Mouse (Mus musculus): ENCODE measurements around the gene Adpgk.
"Not testable (repeated sequence)": the region's sequence is repeated elsewhere in the genome, so short reads cannot be mapped to it uniquely, and the experiment has no call there.

Adpgk gene

DNA sequence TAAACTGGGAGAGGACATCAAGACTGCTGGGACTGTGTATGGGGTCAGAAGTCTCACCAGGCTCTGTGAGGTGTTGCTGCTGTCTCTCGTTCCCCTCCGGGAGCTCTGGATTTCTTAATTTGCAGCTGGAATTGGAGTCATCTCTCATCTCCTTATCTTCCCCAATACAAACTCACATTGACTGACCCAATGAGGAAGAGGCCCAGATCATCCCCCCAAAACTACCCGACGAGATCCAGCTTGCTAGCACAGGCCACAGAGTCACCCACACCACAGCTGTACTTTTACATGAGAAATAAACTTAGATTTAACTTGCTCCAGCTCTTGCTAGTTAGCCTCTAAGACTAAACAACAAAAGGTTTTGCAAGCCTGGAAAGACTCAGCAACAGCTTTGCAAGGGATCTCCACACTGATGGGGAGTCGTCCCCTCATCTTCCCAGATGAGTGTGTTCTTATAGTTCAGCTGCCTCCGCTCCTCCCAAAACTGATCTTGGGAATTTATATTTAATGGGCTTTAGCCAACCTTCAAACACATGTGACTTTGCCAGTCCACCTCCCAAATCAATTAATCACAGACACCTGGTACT, 1.7 kb upstream of the Adpgk start:
- DNase-seq (ENCODE audit: low spot score): no peak

GRCm38 (mm10) chr9:59291688-59292492, 532 bp downstream of the Adpgk start:
- no peak for DNase-seq (ENCODE audit: low spot score)

DNA sequence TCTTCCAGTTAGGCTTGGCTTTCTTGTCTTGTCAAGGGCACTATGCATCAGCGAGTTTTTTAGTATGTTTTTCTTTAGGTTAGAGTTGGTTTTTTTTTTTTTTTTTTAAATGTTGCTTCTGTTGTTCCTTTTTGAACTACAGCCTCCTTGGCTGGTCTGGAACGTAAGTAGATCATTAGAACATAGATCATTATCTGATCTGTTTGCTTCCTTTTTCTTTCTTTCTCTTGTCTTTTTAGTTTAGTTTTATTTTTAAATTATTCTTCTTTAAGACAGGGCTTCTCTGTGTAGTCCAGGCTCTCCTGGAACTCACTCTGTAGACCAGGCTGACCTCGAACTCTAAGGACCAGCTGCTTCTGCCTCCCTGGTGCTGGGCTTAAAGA, 1.1 kb downstream of the Adpgk start:
- no peak for DNase-seq (ENCODE audit: low spot score)

DNA sequence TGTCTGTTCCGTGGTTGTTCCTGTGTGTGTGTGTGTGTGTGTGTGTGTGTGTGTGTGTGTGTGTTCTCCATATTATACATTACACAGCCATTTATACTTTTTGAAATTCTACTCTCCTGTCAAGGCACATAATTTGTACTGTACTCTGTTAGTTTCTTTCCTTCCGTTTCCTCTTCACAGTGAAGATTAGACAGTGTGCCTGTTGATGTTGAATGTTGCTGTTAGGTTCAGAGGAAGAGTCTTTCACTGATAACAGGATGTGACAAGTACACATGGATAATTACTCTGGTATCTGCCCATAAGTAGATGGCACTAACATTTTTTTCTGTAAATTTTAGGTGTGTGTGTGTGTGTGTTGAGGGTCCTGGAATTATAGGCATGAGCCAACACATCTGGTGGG, 5.1 kb downstream of the Adpgk start:
- DNase-seq (ENCODE audit: low spot score): no peak

GRCm38 (mm10) chr9:59307890-59308289, 16.5 kb downstream of the Adpgk start:
- no peak for DNase-seq (ENCODE audit: low spot score)

DNA sequence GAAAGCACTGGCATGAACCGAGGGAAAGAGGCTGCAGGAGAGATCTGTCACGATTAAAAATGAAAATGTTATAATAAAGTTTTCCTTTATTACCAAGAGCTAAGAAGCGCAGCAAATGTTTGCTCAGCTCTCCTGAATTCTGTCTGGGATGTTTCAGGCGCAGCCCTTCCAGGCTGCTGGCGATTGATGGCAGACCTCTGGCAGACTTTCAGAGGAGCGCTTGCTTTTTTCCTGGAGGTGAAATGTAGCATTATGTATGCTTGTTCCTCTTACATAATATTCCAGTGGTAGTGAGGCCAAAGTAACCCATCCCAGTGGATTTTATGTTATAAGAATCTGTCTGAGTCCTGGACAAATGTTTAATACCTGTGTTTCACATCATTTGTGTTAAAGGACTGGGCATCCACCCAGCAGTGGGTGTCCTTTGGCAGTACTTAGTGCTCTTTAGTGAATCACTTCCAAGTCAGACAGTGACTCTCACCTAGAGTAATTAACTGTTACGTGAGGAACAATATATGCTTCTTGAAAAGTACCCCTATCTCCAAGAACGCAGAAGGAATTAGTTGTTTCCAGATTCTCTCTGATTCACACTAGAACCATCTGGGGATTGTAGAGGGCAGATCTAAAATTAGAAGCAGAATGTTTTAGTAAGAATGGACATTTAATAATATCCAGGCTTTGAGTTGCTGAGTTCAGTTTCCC, 19.4 kb downstream of the Adpgk start:
- no peak for DNase-seq (ENCODE audit: low spot score)

DNA sequence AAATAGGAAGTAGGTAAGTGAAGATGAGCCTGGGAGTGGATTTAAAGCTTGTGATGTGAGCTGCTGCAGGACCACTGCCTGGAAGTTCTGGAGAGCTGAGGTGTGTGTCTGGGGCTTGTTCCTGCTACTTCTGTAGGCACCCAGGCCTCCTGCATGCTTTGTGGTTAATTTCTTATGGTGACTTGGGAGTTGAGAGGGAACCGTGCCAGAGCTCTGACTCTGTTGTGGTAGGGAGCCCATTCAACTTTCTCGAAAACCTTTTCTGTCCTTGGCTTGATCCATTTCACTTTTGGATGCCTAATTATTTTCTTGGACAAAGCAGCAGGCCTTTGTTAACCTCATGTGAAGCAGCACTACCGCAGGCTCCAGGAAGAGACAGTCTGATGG, 19.9 kb downstream of the Adpgk start:
- DNase-seq (ENCODE audit: low spot score): no peak

DNA sequence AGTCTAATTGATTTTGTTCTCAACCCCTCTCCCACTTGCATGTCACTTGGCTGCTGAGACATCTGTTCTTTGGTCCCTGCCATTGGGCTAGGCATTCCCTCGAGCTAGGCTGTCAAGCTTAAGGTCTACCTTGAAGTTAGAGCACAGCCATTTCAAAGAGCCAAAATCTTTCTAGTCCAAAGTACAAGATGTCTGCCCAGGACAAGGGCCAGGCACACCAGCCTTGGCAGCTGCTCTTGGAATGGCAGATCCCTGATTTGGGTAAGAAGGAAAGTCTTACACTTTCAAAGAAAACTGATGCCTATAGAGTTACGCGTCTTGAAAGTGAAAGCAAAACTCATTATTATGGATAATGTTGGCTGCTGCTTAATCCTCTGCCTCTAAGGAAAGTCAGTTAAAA, 24.8 kb downstream of the Adpgk start:
- no peak for DNase-seq (ENCODE audit: low spot score)

DNA sequence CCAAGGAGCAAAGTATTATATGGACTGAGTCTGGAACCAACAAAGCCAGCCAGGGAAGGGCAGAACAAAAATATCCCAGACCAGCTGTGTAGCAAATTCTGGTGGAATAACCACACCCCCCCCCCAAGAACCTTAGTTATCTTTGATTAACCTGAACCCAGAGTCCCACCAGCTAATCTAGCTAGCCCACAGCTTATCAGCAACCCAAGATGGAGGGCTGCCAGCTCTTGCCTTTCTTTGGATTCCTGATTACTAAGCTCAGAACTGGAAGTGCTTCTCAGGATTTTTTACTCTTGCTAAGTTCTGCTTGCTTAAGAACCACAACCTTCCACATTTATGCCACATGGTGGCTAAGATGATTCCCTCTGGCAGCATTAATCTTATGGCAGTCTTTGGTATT, 33.0 kb downstream of the Adpgk start:
- DNase-seq (ENCODE audit: low spot score): no peak

DNA sequence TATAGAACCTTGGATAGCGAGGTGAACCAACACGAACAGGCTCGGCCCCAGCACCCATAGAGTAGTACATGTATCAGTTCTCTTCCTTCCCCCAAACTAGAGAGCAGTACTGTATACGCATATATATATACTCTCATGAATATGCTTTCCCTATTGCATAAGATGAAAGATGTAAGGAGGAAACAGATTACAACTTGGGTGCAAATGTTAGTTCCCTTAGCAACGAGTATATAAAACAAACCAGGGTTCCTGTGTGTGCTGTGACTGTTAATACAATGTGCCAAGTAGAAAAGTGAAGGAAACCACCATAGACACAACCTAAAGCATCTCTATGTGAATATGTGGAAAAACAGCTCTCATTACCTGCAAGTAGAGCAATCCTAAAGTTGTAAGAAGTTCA, 38.7 kb downstream of the Adpgk start:
- no peak for DNase-seq (ENCODE audit: low spot score)

- DNase-seq (ENCODE audit: low spot score): no peak
These were observed 45.2 kb downstream of the Adpgk start for GRCm38 (mm10) chr9:59336539-59336938.

GRCm38 (mm10) chr9:59337889-59338288, 46.5 kb downstream of the Adpgk start:
- DNase-seq (ENCODE audit: low spot score): no peak

DNA sequence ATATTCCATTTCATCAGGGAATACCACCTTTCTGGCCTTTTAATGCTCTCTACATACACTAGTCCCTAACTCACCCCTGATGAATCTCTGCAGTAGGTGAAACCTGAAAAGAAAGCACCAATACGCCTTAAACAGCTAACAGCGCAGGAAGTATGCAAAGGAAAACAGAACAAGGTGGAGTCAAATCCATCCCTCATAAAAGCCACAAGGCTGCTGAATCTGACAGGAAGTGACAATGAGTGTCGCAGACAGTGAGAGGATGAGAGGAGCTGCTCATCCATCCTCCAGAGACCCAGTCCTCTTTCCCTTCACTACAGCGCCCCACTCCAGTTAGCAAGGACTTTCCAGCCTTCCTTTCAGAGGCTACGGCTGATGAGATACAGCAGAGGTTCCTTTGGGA, 47.1 kb downstream of the Adpgk start:
- DNase-seq (ENCODE audit: low spot score): no peak

GRCm38 (mm10) chr9:59339107-59339506, 47.7 kb downstream of the Adpgk start:
- DNase-seq (ENCODE audit: low spot score): no peak

DNA sequence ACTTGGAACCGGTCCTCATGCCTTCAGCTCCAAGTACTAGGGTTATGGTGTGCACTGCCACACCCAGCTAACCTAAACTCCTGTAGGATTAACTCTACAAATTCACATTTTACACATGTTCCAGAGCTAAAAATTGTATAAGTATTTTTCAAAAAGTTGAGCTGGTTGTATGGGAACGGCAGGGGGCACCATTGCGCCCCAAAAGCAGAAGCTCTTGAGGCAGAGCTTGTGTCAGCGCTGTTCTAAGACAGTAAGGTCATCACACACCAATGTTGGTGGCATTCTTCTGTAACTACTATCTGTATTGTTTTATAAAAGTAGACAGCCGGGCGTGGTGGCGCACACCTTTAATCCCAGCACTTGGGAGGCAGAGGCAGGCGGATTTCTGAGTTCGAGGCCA, 48.6 kb downstream of the Adpgk start:
- peak; percentile 9 for DNase-seq (ENCODE audit: low spot score)

DNA sequence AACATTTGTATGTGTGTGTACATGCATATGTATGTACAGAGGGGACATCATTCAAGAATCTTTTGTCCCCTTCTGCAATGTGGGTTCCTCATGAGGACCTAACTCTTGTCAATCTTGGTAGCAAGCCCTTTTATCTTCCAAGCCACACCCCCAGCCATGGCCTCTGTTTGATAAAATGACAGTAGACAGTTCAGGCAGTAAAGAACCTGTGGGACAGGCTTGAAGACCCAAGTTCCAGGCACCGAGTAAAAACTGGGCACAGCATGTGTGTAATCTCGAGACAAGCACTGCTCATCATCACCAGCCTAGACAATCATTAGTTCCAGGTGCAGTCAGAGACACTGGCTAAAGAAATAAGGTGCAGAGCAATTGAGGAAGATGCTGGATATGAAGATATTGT, 54.8 kb downstream of the Adpgk start:
- no peak for DNase-seq (ENCODE audit: low spot score)

DNA sequence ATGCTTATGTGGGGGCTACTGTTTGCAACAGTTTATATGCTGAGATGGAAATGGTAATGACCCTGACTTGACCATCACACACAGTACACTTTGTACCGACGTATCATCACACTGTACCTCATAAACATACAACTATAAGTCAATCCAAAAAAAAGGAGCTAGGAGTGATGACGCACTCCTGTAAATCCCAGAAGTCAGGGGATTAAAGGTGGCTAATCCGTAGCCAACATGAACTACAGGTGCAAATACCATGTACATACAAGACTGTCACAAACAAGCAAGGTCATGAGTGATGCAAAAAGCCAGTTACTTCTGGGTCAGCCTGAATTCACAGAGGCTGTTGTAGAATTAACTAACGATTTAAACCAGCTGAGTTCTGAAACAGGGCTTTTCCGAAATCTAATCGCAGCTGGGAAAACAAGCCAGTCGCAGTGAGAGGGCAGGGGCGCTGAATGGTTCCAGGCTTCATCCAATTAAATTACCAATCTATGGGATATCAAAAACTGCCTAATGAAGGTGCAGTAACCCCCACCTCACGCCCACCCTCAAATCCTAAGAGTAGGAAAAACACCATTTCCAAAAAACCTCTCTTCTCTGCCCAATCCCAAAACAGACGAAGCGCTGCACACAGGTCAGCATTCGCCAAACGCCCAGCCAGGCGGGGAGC, 61.4 kb downstream of the Adpgk start:
- DNase-seq (ENCODE audit: low spot score): no peak

DNA sequence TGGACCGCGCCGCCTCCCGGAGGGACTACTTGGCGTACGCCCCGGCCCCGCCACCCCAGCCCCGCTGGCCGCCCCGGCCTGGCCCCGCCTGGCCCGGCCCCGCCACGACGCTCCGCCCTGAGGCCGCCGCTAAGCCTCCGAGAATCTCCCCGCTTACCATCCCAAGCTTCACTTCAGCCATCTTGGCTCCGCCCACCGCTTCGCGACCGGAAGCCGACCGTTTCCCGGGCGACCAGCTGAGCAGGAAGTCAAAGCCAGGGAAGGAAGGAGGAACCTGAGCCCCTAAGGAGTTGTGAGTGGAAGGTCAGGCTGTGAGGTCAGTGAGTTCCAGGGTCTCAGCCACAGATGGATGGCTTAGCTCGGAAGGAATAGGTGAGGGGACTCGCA, 61.9 kb downstream of the Adpgk start, which contains the start of gene Bbs4:
Gene Bbs4, minus strand, starts transcription at position 256 of the 387 bp plus-strand sequence.
- peak; percentile 84 for DNase-seq (ENCODE audit: low spot score)

GRCm38 (mm10) chr9:59358041-59358440, 66.7 kb downstream of the Adpgk start:
- DNase-seq (ENCODE audit: low spot score): not testable (repeated sequence)

DNA sequence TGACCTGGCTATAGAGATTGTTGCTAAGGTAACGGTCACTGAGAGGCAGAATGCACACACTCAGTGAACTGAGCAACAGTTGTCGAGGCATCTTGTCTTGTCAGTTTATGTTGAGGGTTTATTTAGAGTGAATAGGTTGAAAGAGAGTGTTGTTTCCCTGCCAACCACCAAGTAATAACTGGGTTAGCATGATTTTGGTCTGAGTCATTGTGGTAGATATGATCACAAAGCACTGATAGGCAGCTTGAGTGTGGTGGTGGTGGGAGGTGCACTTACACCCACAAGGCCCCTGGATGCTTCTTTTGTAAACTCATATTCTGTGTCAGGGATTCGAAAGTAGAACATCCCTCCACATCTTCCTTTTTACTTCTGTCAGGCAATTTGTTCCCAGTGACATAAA, 69.1 kb downstream of the Adpgk start:
- DNase-seq (ENCODE audit: low spot score): not testable (repeated sequence)

DNA sequence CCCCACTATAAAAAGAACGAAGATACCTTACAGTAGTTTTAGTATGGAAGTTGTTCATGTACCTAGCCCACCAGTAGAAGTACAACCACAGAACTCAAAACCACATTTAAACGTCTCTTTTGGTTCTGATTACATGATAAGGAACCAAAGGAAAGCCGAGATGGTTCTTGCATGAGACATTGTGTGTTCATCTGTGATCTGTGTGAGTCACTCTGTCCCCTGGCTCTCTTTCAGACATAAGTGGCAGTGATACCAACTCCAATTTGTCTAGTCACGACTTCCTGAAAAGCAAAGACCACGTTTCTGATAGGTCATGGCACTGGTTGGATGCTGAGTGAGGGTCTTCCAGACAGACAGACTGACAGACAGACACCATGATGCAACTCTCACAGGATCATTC, 77.9 kb downstream of the Adpgk start:
- DNase-seq (ENCODE audit: low spot score): no peak

GRCm38 (mm10) chr9:59369646-59370045, 78.3 kb downstream of the Adpgk start:
- DNase-seq (ENCODE audit: low spot score): no peak

Measured in spleen, adult 12 weeks (tissue).